Mouse (Mus musculus) spleen, adult 2 months (tissue): ENCODE measurements around the gene Vamp2.

Experiments used
- CTCF ChIP-seq: fragments of 200-500 bp; IDR thresholded peaks from 2 replicates; pipeline ENCODE4 v1.5.1; 2011; ENCODE audit warnings: mild to moderate bottlenecking, inconsistent platforms; ENCODE audit not compliant: insufficient read depth, insufficient read length, insufficient replicate concordance; ENCODE audit errors: extremely low read depth
- POLR2A ChIP-seq: fragments of 200-500 bp; IDR thresholded peaks from 2 replicates; pipeline ENCODE4 v1.6.1; 2011; ENCODE audit warnings: low read depth, low read length, inconsistent platforms

DNA sequence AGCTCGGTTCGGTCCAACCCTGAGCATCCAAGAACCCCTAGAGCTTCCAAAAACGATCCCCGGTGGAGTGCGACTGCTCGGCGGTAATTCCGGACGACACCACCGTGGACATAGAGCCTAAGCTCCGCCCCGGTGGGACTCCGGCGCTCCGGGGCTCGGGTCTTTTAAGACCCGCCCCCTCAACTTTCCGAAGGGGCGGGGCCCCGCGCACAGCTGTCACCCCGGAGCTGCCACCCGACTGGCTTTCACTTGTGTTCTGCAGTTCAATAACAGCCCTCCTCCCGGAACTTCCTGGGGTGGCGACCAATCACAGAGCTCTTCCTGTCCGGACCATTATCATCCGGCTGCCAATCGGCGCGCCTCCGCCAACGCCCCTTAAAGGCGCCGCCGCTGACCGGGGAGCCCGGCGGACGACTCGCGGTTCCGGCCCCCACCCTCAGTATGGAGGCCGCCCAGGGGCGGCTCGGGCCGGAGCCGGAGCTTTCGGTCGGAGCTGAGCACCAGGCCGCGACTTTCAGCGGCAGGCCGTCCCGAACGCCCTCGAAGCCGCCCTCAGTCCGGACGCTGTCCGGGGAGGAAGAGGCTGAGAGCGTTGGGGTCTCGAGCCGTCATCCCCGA is 28.8 kb upstream of the Vamp2 start, which contains the start of gene Borcs6:
- TF ChIP-seq POLR2A (peak; percentile 62), CTCF (no peak)
